Mouse (Mus musculus) G1E (cell line): ENCODE measurements at regions not wholly inside any gene's neighbourhood (a gene's known extent, or its start where the extent isn't known, plus 50 kb on each side); places are given as distances from the start of the nearest gene placed in this dataset.
"Not testable (repeated sequence)": the region's sequence is repeated elsewhere in the genome, so short reads cannot be mapped to it uniquely, and the experiment has no call there.

ENCODE experiments used
- ATAC-seq: 2 replicates; pipeline ENCODE4 v1.8.0; 2016; ENCODE audit warnings: mild to moderate bottlenecking; ENCODE audit not compliant: insufficient number of reproducible peaks, poor library complexity, low FRiP score, severe bottlenecking; ENCODE audit errors: extremely low read depth
- DNase-seq: peaks from one replicate; pipeline ENCODE4 v3.0.0; 2012; ENCODE audit warnings: low spot score
- H3K27me3 ChIP-seq: 2 replicates; pipeline ENCODE4 v1.6.1; 2012; ENCODE audit warnings: mild to moderate bottlenecking, low read length, inconsistent platforms; ENCODE audit not compliant: insufficient read depth
- H3K36me3 ChIP-seq: replicated peaks from 2 replicates; pipeline ENCODE3; 2012; ENCODE audit warnings: mild to moderate bottlenecking, inconsistent platforms
- H3K4me1 ChIP-seq: 2 replicates; pipeline ENCODE4 v1.6.1; 2012; ENCODE audit warnings: low read depth, low read length, inconsistent platforms, mixed read lengths; ENCODE audit not compliant: insufficient read depth
- H3K4me3 ChIP-seq: 2 replicates; pipeline ENCODE4 v1.5.1; 2012; ENCODE audit warnings: low read depth, mild to moderate bottlenecking, inconsistent platforms, low read length, moderate library complexity, mixed read lengths
- H3K9me3 ChIP-seq: replicated peaks from 2 replicates; pipeline ENCODE4 v1.6.1; 2012; ENCODE audit warnings: inconsistent platforms

- H3K27me3 ChIP-seq, ATAC-seq: not testable (repeated sequence)
These were observed 50.8 kb downstream of the Gm10139 start for GRCm38 (mm10) chr13:65563303-65563702.

GRCm38 (mm10) chr13:65586231-65586630 lies 73.8 kb downstream of the Gm10139 start:
- not testable (repeated sequence) for H3K9me3 ChIP-seq, H3K4me3 ChIP-seq, H3K36me3 ChIP-seq, H3K27me3 ChIP-seq, H3K4me1 ChIP-seq, DNase-seq
- peak; percentile 88 for ATAC-seq

More at GRCm38 (mm10) chr13:65563303-65563702, 50.8 kb downstream of the Gm10139 start:
- not testable (repeated sequence) for DNase-seq, H3K4me3 ChIP-seq, H3K36me3 ChIP-seq, H3K9me3 ChIP-seq, H3K4me1 ChIP-seq

- not testable (repeated sequence) for H3K36me3 ChIP-seq, ATAC-seq, H3K9me3 ChIP-seq, H3K4me3 ChIP-seq, H3K27me3 ChIP-seq, H3K4me1 ChIP-seq, DNase-seq
These were observed 107.7 kb downstream of the Gm10139 start for GRCm38 (mm10) chr13:65620199-65620598.

GRCm38 (mm10) chr13:65650297-65650696 lies 137.8 kb downstream of the Gm10139 start:
- H3K27me3 ChIP-seq, H3K36me3 ChIP-seq, ATAC-seq, H3K4me3 ChIP-seq, DNase-seq, H3K9me3 ChIP-seq, H3K4me1 ChIP-seq: not testable (repeated sequence)

GRCm38 (mm10) chr13:65659865-65660264 lies 147.4 kb downstream of the Gm10139 start:
- H3K36me3 ChIP-seq, DNase-seq, H3K4me3 ChIP-seq, H3K27me3 ChIP-seq, ATAC-seq, H3K4me1 ChIP-seq, H3K9me3 ChIP-seq: not testable (repeated sequence)
